In genomic region chr7:24338241-24338640, GRCm38 (mm10) we compare ENCODE assay signal across 24 mouse cellular contexts. TPM values are rescaled to one million over a fixed set of nuclear protein-coding genes. Genes with fewer than 3 reads are reported as not detected.
DNase-seq lines count a peak whose midpoint lies in the region; ATAC-seq and TF ChIP-seq lines count a peak whose summit lies in the region.
"Had no signal": no experiment of that assay in that cellular context is flagged by ENCODE, and none has a peak within 500 bp of the region (broad histone marks: within the 10 kb centered on the region; RNA-seq: fewer than 3 reads in every experiment).

No protein-coding gene starts in this region.

- intact Hi-C loops in gastrocnemius, adult 2 months (cut with DNase I) = no loop called here

- no peak for ATAC-seq in liver, postnatal 0 days
- ATAC-seq in liver, embryonic 12.5 days = no peak
- ATAC-seq: midbrain, embryonic 15.5 days had no signal

- no peak overlapping the region for H3K4me2 ChIP-seq in liver, postnatal 0 days (ENCODE audit: low read depth, low read length)
- no peak overlapping the region for H3K4me2 ChIP-seq in liver, embryonic 12.5 days
- H3K4me2 ChIP-seq: embryonic facial prominence, embryonic 13.5 days; hindbrain, embryonic 12.5 days; limb, embryonic 13.5 days; midbrain, embryonic 15.5 days had no signal

- H3K27me3 ChIP-seq in liver, postnatal 0 days (ENCODE audit: insufficient read depth, low read length) = peaks cover 14% of the 10 kb centered on the region
- peaks cover 27% of the 10 kb centered on the region for H3K27me3 ChIP-seq in liver, embryonic 12.5 days (replicated peaks)

- 0 out of 2 replicates have a peak, but pooled peaks have one; percentile 3 for TF ChIP-seq CTCF in gastrocnemius, adult 2 months (IDR thresholded peaks at IDR 0.05)
- peak; percentile 39 for TF ChIP-seq CTCF in liver, postnatal 0 days (IDR thresholded peaks at IDR 0.05; ENCODE audit: low read depth)

- H3K9me3 ChIP-seq in liver, postnatal 0 days (ENCODE audit: low read length) = no peaks in the 10 kb centered on the region
- H3K9me3 ChIP-seq in liver, embryonic 12.5 days (replicated peaks) = 0 out of 2 replicates have a peak, but pooled peaks cover 4% of the 10 kb centered on the region
- H3K9me3 ChIP-seq: G1E; limb, embryonic 13.5 days; midbrain, embryonic 15.5 days had no signal

- DNase-seq in gastrocnemius, adult 2 months = no peak
- DNase-seq in gastrocnemius, adult 18-20 months (ENCODE audit: low spot score) = no peak
- no peak for DNase-seq in liver, postnatal 0 days
- DNase-seq in 416B (ENCODE audit: low read depth) (peak; percentile 27), ZHBTc4 (ENCODE audit: low read depth, low spot score) (peak; percentile 76)
- DNase-seq in spleen, postnatal 10 days (ENCODE audit: low spot score in 2 of 2) = no peak
- DNase-seq in frontal cortex, postnatal 25 days (ENCODE audit: low spot score in 2 of 2) = no peak
- DNase-seq: adrenal gland, postnatal 14 days; cerebellum, adult 2 months; gastrocnemius, postnatal 25 days; kidney, adult 11 months; kidney, postnatal 14 days; thymus, postnatal 14 days had no signal

- no peak for TF ChIP-seq EP300 in liver, postnatal 0 days (IDR thresholded peaks at IDR 0.05; ENCODE audit: low read depth)

- H3K36me3 ChIP-seq in liver, postnatal 0 days (replicated peaks; ENCODE audit: insufficient read depth, low read length) = no peaks in the 10 kb centered on the region
- no peaks in the 10 kb centered on the region for H3K36me3 ChIP-seq in liver, embryonic 12.5 days
- H3K36me3 ChIP-seq: embryonic facial prominence, embryonic 13.5 days; G1E; hindbrain, embryonic 12.5 days; limb, embryonic 13.5 days; midbrain, embryonic 15.5 days had no signal

- H3K4me3 ChIP-seq in gastrocnemius, adult 2 months = no peak overlapping the region
- no peak overlapping the region for H3K4me3 ChIP-seq in liver, postnatal 0 days (ENCODE audit: low read depth, low read length)
- H3K4me3 ChIP-seq in liver, embryonic 12.5 days = no peak overlapping the region
- H3K4me3 ChIP-seq: embryonic facial prominence, embryonic 13.5 days; hindbrain, embryonic 12.5 days; limb, embryonic 13.5 days; midbrain, embryonic 15.5 days had no signal

- WGBS in liver, postnatal 0 days (ENCODE audit: insufficient replicate concordance) = 50% methylated on average over 2 of the region's 2 CpGs
- WGBS in liver, embryonic 12.5 days (ENCODE audit: insufficient replicate concordance) = 24% methylated on average over 2 of the region's 2 CpGs

- H3K4me1 ChIP-seq in liver, postnatal 0 days (ENCODE audit: insufficient read depth) = no peaks in the 10 kb centered on the region
- H3K4me1 ChIP-seq in liver, embryonic 12.5 days = no peaks in the 10 kb centered on the region
- H3K4me1 ChIP-seq: embryonic facial prominence, embryonic 13.5 days; hindbrain, embryonic 12.5 days; limb, embryonic 13.5 days; midbrain, embryonic 15.5 days had no signal

- no peak overlapping the region for H3K9ac ChIP-seq in liver, postnatal 0 days (replicated peaks)
- H3K9ac ChIP-seq in liver, embryonic 12.5 days = no peak overlapping the region
- H3K9ac ChIP-seq: embryonic facial prominence, embryonic 13.5 days; hindbrain, embryonic 12.5 days; limb, embryonic 13.5 days; midbrain, embryonic 15.5 days had no signal

- H3K27ac ChIP-seq in gastrocnemius, adult 2 months = no peak overlapping the region
- no peak overlapping the region for H3K27ac ChIP-seq in liver, postnatal 0 days (ENCODE audit: low read depth)
- no peak overlapping the region for H3K27ac ChIP-seq in liver, embryonic 12.5 days
- H3K27ac ChIP-seq: embryonic facial prominence, embryonic 13.5 days; hindbrain, embryonic 12.5 days; limb, embryonic 13.5 days; midbrain, embryonic 15.5 days had no signal

RNA-seq across cellular contexts. Expression of gene Tescl, which starts 4.5 kb away (rescaled TPM):
- not detected for total RNA-seq in gastrocnemius, adult 2 months (2021)
- not detected for total RNA-seq in gastrocnemius, adult 18-20 months (2021)
- not detected in 2 replicates for polyA plus RNA-seq in liver, postnatal 0 days (2015; fragmentation: Nextera tagmentation; extraction: Ambion mirVana)
- polyA plus RNA-seq in liver, embryonic 12.5 days (2016; fragmentation: Nextera tagmentation; extraction: Ambion mirVana) = not detected in 2 replicates
- total RNA-seq: adrenal gland, postnatal 14 days; G1E; gastrocnemius, postnatal 25 days; megakaryocyte, adult 5-6 weeks had no signal
- polyA plus RNA-seq: G1E; hindbrain, embryonic 12.5 days; limb, embryonic 13.5 days; lung, embryonic 16.5 days had no signal

RNA-seq across cellular contexts. Expression of gene Lypd5, which starts 10.8 kb away (rescaled TPM):
- total RNA-seq in gastrocnemius, adult 2 months (2021) = not detected
- total RNA-seq in gastrocnemius, adult 18-20 months (2021) = not detected
- 0.06 TPM in 1 of 2 replicates, not detected in the other for polyA plus RNA-seq in liver, postnatal 0 days (2015; fragmentation: Nextera tagmentation; extraction: Ambion mirVana)
- not detected in 2 replicates for polyA plus RNA-seq in liver, embryonic 12.5 days (2016; fragmentation: Nextera tagmentation; extraction: Ambion mirVana)
- total RNA-seq: adrenal gland, postnatal 14 days; G1E; gastrocnemius, postnatal 25 days; heart, adult 8-10 months; megakaryocyte, adult 5-6 weeks had no signal
- polyA plus RNA-seq: cerebellum, adult 2 months; G1E; heart, postnatal 0 days; hindbrain, embryonic 12.5 days; limb, embryonic 13.5 days; midbrain, embryonic 15.5 days; stomach, embryonic 14.5 days had no signal

RNA-seq across cellular contexts. Expression of gene Zfp94, which starts 21.8 kb away (rescaled TPM):
- total RNA-seq in gastrocnemius, adult 2 months (2021) = 1 to 10 TPM; 2.4 to 2.5 TPM
- 1 to 10 TPM; 1.7 to 2.1 TPM for total RNA-seq in gastrocnemius, adult 18-20 months (2021)
- 1.8 and 2.2 TPM in 2 replicates for polyA plus RNA-seq in liver, postnatal 0 days (2015; fragmentation: Nextera tagmentation; extraction: Ambion mirVana)
- polyA plus RNA-seq in liver, embryonic 12.5 days (2016; fragmentation: Nextera tagmentation; extraction: Ambion mirVana) = 3.0 and 3.6 TPM in 2 replicates

RNA-seq across cellular contexts. Expression of gene Kcnn4, which starts 31.8 kb away (rescaled TPM):
- total RNA-seq in gastrocnemius, adult 2 months (2021) = under 1 TPM; 0.25 to 0.64 TPM
- total RNA-seq in gastrocnemius, adult 18-20 months (2021) = under 1 TPM; 0.46 to 0.50 TPM
- polyA plus RNA-seq in liver, postnatal 0 days (2015; fragmentation: Nextera tagmentation; extraction: Ambion mirVana) = 41.0 and 41.9 TPM in 2 replicates
- polyA plus RNA-seq in liver, embryonic 12.5 days (2016; fragmentation: Nextera tagmentation; extraction: Ambion mirVana) = 159 and 161 TPM in 2 replicates

RNA-seq across cellular contexts. Expression of gene Zfp61, which starts 37.2 kb away (rescaled TPM):
- 1 to 10 TPM; 2.6 to 4.1 TPM for total RNA-seq in gastrocnemius, adult 2 months (2021)
- 1 to 10 TPM; 2.2 to 2.6 TPM for total RNA-seq in gastrocnemius, adult 18-20 months (2021)
- 1.6 and 1.8 TPM in 2 replicates for polyA plus RNA-seq in liver, postnatal 0 days (2015; fragmentation: Nextera tagmentation; extraction: Ambion mirVana)
- 7.1 and 7.7 TPM in 2 replicates for polyA plus RNA-seq in liver, embryonic 12.5 days (2016; fragmentation: Nextera tagmentation; extraction: Ambion mirVana)

Comparison
In these comparisons a context has a peak if more than half of its experiments do, and no peak if none do; other contexts are left out.
1. DNase-seq: peak in 416B (single experiment) and ZHBTc4 (single experiment); none in gastrocnemius, adult 2 months (single experiment), gastrocnemius, adult 18-20 months (single experiment), liver, postnatal 0 days (single experiment), spleen, postnatal 10 days (0 of 2) and frontal cortex, postnatal 25 days (0 of 2).